Mouse (Mus musculus): Measurements from ENCODE around the gene Mag. TPM values are rescaled to one million over a fixed set of nuclear protein-coding genes. Genes with fewer than 3 reads are reported as not detected.
"Not testable (repeated sequence)": the region's sequence is repeated elsewhere in the genome, so short reads cannot be mapped to it uniquely, and the experiment has no call there.

Gene Mag
- polyA plus RNA-seq, 1 experiment from 2014 or later = 0.91 TPM

DNA sequence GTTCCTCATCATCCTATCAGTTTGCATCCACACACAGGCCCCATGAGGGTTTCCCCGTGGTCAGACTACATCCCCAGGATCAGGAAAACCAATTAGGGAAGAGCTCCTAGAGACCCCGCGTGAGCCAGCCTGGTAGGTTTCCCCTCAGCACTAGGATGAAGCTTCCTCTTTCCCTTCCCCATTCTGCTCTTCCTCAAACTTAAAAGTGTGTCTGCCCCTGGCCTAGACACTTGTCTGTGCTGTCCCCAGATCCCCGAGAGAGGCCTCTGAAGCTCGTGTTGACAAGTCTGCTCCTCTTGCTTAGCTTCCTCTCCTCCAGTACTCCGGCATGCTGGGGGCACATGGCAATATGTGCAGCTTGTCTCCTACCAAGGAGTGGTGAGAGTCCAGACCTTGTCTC lies 38.8 kb upstream of the Mag start:
- H3K9me3 ChIP-seq (replicated peaks; ENCODE audit: low read length) = no peaks in the 10 kb centered on the region
- 77% methylated on average over 6 of the region's 6 CpGs for WGBS
- no peak overlapping the region for H3K4me3 ChIP-seq (replicated peaks; ENCODE audit: low read depth, low read length)
- peaks cover 14% of the 10 kb centered on the region; the same call in 1 of the 2 replicates for H3K4me1 ChIP-seq (replicated peaks; ENCODE audit: insufficient read depth, low read length)
- no peaks in the 10 kb centered on the region for H3K27me3 ChIP-seq (ENCODE audit: insufficient read depth, low read length)
- no peak overlapping the region for H3K27ac ChIP-seq
- no peak for TF ChIP-seq CTCF (IDR thresholded peaks at IDR 0.05; ENCODE audit: low read depth)
- H3K4me2 ChIP-seq (ENCODE audit: low read length) = no peak overlapping the region
- ATAC-seq (replicated peaks; ENCODE audit: low FRiP score, low read depth) = no peak
- DNase-seq (ENCODE audit: low spot score) = no peak
- H3K36me3 ChIP-seq (ENCODE audit: insufficient read depth, low read length) = peaks cover 41% of the 10 kb centered on the region
- H3K9ac ChIP-seq (ENCODE audit: low read depth, low read length) = no peak overlapping the region

DNA sequence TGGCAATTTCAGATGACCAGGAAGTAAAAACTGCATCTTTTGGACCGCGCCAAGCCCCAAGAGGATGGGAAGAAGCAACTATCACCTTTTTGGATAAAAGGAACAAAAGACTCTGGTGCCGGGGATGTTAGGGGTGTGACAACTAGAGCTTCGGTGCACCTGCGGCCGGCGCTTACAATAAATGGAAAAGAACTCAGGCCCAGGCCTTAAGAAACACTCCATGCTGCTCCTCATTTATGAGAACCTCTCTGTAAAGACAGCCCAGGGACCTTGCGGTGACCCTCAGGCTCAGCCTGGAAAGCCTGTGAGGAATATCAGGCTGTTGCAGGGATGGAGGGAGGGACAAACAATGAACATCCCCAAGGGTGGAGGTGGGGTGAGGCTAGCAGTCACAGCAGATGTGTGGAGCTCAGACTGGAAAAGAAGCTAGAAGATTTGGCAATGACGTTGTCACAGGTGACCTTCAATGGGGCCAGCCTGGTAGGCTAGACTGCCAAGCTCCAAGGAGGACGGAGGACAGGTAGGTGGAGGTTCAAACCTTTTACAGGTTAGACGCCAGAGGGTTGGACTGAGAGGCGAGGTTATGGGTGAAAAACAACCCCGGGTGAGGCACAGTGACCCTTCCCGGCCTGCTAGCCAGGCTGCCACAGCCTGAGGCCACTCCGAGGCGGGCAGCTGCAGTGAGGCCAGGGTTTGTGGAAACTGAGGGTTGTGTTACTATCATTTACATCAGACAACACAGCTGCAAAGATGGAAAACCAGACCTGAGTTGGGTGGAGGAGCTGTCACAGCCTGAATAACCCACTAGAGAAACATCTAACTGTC lies 38.0 kb upstream of the Mag start:
- no peak overlapping the region for H3K4me2 ChIP-seq (ENCODE audit: low read length)
- WGBS = 92% methylated on average over 16 of the region's 16 CpGs
- H3K4me3 ChIP-seq (replicated peaks; ENCODE audit: low read depth, low read length) = no peak overlapping the region
- no peaks in the 10 kb centered on the region for H3K9me3 ChIP-seq (replicated peaks; ENCODE audit: low read length)
- no peak for TF ChIP-seq CTCF (IDR thresholded peaks at IDR 0.05; ENCODE audit: low read depth)
- no peak for ATAC-seq (replicated peaks; ENCODE audit: low FRiP score, low read depth)
- no peak overlapping the region for H3K27ac ChIP-seq
- no peak for DNase-seq (ENCODE audit: low spot score)
- H3K36me3 ChIP-seq (ENCODE audit: insufficient read depth, low read length) = peaks cover 41% of the 10 kb centered on the region
- no peak overlapping the region for H3K9ac ChIP-seq (ENCODE audit: low read depth, low read length)
- H3K4me1 ChIP-seq (replicated peaks; ENCODE audit: insufficient read depth, low read length) = peaks cover 8% of the 10 kb centered on the region; the same call in 1 of the 2 replicates
- H3K27me3 ChIP-seq (ENCODE audit: insufficient read depth, low read length) = no peaks in the 10 kb centered on the region

GRCm38 (mm10) chr7:30949902-30950301 lies 35.2 kb upstream of the Mag start:
- not testable (repeated sequence) for H3K4me1 ChIP-seq (replicated peaks; ENCODE audit: insufficient read depth, low read length); ATAC-seq (replicated peaks; ENCODE audit: low FRiP score, low read depth); H3K9me3 ChIP-seq (replicated peaks; ENCODE audit: low read length); H3K4me2 ChIP-seq (ENCODE audit: low read length); H3K9ac ChIP-seq (ENCODE audit: low read depth, low read length); H3K4me3 ChIP-seq (replicated peaks; ENCODE audit: low read depth, low read length); H3K27me3 ChIP-seq (ENCODE audit: insufficient read depth, low read length); H3K27ac ChIP-seq; DNase-seq (ENCODE audit: low spot score)
- 85% methylated on average over 3 of the region's 3 CpGs for WGBS
- peaks cover 45% of the 10 kb centered on the region for H3K36me3 ChIP-seq (ENCODE audit: insufficient read depth, low read length)

DNA sequence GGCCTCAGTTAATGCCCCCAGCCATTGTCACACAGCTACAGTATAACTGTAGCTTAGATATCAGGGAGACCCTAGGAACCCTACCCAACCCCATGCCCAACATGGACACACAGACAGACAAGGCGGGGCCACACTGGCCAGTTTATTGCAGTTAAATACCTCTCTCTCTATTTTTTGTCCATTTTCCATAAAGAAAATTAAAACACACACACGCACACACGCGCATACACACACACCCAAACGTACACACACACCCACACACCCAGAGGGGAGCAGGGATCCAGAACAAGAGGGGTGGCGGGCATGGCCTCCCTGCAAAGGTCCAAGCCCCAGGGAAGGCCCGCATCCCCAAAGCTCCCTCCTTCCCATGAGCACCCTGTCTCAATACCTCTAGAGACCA lies 31.2 kb upstream of the Mag start:
- H3K27ac ChIP-seq = no peak overlapping the region
- no peak for ATAC-seq (replicated peaks; ENCODE audit: low FRiP score, low read depth)
- peaks cover 16% of the 10 kb centered on the region; the same call in 1 of the 2 replicates for H3K36me3 ChIP-seq (ENCODE audit: insufficient read depth, low read length)
- no peaks in the 10 kb centered on the region for H3K9me3 ChIP-seq (replicated peaks; ENCODE audit: low read length)
- no peak for TF ChIP-seq CTCF (IDR thresholded peaks at IDR 0.05; ENCODE audit: low read depth)
- WGBS = 92% methylated on average over 7 of the region's 7 CpGs
- H3K9ac ChIP-seq (ENCODE audit: low read depth, low read length) = no peak overlapping the region
- no peak for DNase-seq (ENCODE audit: low spot score)
- H3K4me2 ChIP-seq (ENCODE audit: low read length) = no peak overlapping the region
- no peak overlapping the region for H3K4me3 ChIP-seq (replicated peaks; ENCODE audit: low read depth, low read length)
- H3K27me3 ChIP-seq (ENCODE audit: insufficient read depth, low read length) = no peaks in the 10 kb centered on the region
- no peaks in the 10 kb centered on the region for H3K4me1 ChIP-seq (replicated peaks; ENCODE audit: insufficient read depth, low read length)

DNA sequence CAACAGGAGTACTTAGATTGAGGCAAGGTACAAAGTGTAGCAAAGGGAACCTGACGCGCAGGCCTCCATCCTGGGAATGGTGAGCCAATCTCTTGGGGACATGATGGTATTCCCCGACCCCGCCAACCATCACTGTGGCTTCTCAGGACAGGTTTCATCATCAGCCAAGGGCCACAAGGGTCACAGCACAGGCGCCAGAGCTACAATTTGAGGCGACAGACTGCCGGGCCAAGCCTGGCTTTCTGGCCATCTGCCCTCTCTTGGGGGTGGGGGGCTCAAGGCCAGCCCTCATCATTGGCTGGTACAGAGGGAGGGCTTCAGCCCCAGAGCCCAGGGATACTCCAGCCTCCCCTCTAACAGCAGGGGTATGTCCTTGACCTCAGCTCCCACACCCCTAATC lies 30.8 kb upstream of the Mag start:
- H3K9me3 ChIP-seq (replicated peaks; ENCODE audit: low read length); ATAC-seq (replicated peaks; ENCODE audit: low FRiP score, low read depth); H3K27ac ChIP-seq; H3K27me3 ChIP-seq (ENCODE audit: insufficient read depth, low read length); H3K4me3 ChIP-seq (replicated peaks; ENCODE audit: low read depth, low read length); H3K4me1 ChIP-seq (replicated peaks; ENCODE audit: insufficient read depth, low read length); H3K4me2 ChIP-seq (ENCODE audit: low read length); H3K9ac ChIP-seq (ENCODE audit: low read depth, low read length); DNase-seq (ENCODE audit: low spot score): not testable (repeated sequence)
- WGBS = 81% methylated on average over 7 of the region's 7 CpGs
- peaks cover 15% of the 10 kb centered on the region; the same call in 1 of the 2 replicates for H3K36me3 ChIP-seq (ENCODE audit: insufficient read depth, low read length)

DNA sequence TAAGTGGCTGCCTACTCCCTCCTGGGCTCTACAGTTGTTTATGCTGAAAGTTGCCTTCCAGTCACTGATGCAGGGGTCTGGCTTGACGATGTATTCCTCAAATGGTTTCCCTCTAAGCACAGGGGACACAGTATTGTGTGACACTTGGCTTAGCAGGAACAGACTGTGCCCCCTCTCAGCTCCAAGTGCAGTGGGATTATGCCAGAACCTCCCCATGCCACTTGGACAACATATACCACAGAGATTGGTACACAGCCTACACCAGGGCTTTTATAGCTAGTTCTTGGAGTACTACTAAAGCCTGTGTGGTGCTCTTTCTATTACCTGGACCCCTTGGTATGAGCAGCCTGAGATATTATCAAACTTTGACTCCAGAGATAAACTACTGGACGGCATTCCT lies 30.0 kb upstream of the Mag start:
- not testable (repeated sequence) for H3K27me3 ChIP-seq (ENCODE audit: insufficient read depth, low read length); H3K36me3 ChIP-seq (ENCODE audit: insufficient read depth, low read length); DNase-seq (ENCODE audit: low spot score); H3K4me3 ChIP-seq (replicated peaks; ENCODE audit: low read depth, low read length); H3K27ac ChIP-seq; H3K9me3 ChIP-seq (replicated peaks; ENCODE audit: low read length); H3K9ac ChIP-seq (ENCODE audit: low read depth, low read length); ATAC-seq (replicated peaks; ENCODE audit: low FRiP score, low read depth); H3K4me1 ChIP-seq (replicated peaks; ENCODE audit: insufficient read depth, low read length); H3K4me2 ChIP-seq (ENCODE audit: low read length)
- WGBS = 66% methylated on average over 2 of the region's 2 CpGs
